Mouse (Mus musculus) layer of hippocampus, postnatal 25 days (tissue): ENCODE data around the gene Lepr. TPM values are rescaled to one million over a fixed set of nuclear protein-coding genes. Genes with fewer than 3 reads are reported as not detected.
"Not testable (repeated sequence)": the region's sequence is repeated elsewhere in the genome, so short reads cannot be mapped to it uniquely, and the experiment has no call there.

Experiments used
- DNase-seq, 2 experiments: peaks; one replicate each; pipeline ENCODE4 v3.0.0; 2022; ENCODE audit warnings: mixed read lengths in 2 of 2, low spot score in 1 of 2; ENCODE audit errors: extremely low spot score in 1 of 2
- total RNA-seq, 2 experiments: library from RNA; stranded (reverse); gene quantifications; 2 replicates each; pipeline ENCODE4 v1.2.3; 2021

Gene Lepr
- total RNA-seq, 2 experiments from 2014 or later = 1.6 to 2.1 TPM

DNA sequence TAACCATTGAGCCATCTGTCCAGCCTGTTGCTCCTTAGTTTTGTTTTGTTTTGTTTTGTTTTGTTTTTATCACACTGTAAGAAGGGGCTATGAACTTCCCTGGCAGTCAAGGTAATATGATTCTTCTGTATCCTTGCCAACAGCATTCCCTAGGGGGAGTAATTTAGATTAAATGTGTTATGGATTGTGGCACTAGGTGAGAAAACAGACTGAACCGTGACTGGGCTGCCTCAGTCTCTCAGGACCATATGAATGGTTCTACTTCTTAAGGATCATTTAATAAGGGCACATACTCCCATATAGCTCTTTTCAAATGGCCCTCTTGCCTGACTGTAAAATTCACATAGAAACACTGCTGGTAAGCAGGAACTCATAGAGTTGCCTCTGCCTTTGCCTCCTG lies 4.6 kb upstream of the Lepr start:
- DNase-seq = no peak

DNA sequence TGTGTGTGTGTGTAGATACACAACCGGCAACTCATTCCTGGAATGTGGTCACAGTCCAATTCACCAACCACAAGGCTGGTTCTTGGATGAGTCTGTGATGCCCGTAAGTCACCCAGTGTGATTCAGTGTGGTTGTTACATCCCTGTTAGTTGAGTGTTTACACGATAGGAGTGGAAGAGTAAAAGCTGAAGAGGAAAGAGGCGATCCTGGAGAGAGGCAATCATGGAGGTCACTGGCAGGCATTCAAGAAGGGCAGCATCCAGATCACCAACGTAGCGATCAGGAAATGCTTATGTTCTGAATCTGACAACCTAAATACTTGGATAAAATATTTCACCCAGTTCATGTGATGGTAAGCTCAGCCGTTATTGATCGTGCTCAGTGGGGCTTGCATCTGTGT lies 1.9 kb upstream of the Lepr start:
- DNase-seq = no peak

DNA sequence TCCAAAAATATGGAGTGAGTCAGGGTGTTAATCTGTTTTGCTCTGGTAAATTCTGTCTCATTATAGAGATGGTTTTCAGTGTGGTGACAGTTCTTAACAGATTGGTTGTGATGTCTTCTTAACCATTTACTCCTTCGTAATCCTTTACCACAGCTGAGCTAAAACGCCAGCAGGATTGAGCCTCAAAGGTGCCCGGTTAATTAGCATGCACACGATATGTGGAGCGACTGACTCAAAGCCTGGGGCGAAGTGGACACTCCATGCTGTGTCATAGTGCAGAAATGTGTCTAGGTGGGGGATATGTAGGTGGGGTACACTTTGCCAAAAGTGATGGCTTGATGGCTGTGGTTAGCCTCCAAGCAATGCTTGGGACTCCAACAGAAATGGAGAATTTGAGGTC lies 1.4 kb upstream of the Lepr start:
- DNase-seq = no peak

DNA sequence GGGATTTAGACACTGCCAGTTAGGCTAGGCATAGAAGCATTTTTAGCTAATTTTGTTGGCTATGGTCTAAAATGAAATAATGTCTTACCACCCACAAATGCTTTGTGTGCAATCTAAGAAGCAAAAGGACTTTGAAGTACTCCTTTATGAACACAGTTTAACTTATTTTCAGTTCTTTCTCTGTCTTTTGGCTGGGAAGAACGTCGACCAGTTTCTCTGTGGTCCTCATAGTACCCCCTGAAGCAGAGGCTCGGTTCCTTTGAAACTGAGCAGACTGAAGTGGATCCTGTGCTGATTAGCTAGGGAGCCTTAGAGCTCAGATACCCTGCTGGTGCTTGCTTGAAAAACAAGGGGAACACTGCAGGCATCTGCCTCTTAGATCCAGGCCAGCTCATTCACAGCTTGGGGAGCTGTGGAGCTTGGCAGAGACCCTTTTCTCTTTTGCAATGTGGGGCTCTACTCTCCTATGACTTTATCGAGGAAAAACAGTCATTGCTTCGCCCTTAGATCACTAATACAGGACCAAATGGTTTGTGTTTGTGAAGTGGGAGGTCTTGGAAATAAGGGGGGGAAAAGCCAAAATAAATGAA lies 1.9 kb downstream of the Lepr start:
- DNase-seq = peak; percentile 7 to 12

DNA sequence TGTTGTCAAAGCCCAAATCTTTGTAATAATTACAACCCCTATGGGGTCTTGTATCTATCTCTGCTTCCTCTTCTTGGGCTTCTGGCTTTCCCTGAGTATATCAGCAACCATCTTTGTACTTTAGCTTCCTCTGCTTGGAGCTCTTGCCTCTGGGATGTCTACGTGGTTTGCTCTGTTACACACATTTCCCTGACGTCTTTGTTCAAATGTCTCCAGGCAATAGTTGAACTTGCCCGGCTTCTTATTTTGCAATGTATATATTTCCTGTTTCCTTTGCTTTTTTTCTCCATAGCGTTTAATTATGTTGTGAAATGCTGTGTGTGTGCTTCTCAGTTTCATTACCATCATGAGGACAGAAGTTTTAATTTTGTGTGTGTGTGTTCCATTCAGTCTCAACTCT lies 4.5 kb downstream of the Lepr start:
- DNase-seq = no peak

DNA sequence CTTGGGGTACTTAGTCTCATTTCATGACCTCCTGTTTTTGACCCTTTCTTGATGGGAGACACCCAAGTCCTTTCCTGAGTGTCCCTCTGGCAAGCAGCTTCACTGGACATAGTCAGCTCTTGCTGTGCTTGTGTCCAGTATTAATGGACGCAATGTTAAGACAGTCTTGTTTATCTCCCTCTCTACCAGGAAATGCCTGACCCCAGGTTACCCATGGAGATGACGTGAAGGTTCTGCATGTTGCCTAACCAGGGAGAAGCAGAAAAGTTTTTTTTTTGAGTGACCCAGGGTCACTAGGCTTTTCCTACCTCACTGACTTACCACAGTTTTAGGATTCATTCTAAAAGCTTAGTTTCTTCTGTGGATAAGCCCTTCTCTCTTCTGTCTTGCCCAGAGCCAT lies 24.8 kb downstream of the Lepr start:
- DNase-seq = no peak

DNA sequence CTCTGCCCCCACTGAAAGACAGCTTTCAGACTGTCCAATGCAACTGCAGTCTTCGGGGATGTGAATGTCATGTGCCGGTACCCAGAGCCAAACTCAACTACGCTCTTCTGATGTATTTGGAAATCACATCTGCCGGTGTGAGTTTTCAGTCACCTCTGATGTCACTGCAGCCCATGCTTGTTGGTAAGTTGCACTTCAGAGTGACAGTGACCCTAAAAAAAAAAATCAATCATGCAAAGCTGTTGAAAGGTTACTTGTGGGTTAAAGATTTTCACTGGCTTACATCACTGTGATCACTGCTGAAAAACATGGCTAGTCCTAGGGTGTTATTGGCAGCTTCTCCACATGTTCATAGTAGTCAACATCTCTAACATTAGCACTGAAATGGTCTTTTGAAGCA lies 28.3 kb downstream of the Lepr start:
- DNase-seq = no peak

DNA sequence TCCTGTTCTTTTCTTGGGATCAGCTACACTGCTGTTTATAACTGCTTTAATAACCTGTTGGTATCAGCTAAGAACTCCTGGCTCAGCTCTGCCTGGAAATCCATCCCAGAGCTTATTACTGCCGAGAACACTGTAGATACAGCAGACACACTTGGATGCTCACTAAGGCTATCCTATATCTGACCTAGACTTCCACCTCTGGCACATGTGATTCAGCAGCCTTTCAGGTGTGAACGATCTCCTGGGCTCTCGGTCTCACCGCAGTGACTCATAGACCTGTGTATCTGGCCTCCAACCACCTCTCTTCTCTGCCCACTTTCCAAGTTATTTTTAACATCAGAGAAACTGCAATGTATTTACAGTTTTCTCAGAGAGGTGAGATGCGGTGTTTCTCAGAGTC lies 43.3 kb downstream of the Lepr start:
- DNase-seq = no peak

DNA sequence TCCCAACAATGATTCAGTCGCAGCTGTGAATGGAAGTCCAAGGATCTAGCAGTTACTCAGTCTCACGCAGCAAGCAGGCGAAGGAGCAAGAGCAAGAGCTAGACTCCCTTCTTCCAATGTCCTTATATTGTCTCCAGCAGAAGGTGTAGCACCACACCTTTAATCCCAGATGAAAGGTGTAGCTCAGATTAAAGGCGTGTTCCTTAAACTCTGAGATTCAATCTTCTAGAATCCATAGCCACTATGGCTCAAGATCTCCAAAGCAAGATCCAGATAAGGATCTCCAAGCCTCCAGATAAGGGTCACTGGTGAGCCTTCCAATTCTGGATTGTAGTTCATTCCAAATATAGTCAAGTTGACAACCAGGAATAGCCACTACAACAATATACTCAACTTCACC lies 126.7 kb downstream of the Lepr start, which contains the start of gene B020004J07Rik:
TSS of gene B020004J07Rik (minus strand) at position 101 of the 400 bp plus-strand sequence.
- DNase-seq = not testable (repeated sequence)

DNA sequence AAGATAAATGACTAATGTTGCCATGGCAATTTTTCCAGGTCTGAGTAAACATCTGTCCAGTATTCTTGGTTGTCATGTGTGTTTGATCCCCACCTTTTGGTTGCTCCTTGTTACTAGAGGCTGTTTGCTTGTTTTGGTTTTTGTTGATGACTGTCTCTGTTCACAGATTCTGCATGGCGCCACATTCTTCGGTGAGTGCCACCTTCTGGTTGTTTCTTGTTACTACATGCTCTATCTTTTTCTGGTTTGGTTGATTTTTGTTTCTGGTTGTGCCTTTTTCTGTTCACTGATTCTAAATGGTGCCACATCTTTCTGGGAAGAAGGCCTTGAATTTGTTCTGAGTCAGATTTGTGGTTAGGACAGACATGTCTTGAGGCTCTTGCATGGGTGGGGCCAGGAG lies 133.7 kb downstream of the Lepr start:
- no peak for DNase-seq

DNA sequence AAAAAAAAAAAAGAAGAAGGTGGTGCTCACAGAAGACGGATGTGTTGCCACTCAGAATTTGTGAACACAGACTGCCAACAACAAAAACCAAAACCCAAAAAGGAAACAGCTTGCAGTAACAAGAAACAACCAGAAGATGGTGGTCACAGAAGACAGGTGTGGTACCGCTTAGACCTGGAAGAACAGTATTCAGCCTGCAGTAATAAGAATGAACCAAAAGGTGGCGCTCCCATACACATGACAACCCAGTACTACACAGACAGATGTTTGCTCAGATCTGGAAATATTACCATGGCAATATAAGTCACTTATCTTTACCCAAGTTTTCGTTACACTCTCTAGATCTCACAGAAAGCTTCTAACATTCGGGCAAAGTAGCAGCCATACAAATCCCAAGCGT lies 143.7 kb downstream of the Lepr start:
- DNase-seq = peak in 1 of 2 experiments; percentile 5

DNA sequence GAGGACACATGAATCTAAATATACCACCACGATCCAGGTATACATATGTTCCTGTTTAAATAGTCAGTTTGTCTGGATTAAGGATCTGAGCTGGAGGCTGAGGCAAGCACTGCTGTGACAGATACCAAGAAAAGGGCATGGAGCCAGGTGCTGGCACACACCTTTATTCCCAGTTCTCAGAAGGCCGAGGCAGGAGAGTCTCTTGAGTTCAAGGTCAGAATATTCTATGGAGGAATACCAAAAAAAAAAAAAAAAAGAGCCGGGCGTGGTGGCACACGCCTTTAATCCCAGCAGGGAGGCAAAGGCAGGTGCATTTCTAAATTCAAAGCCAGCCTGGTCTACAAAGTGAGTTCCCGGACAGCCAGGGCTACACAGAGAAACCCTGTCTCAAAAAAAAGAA lies 145.1 kb downstream of the Lepr start:
- no peak for DNase-seq

Other genes with a start within 250 kb of the Lepr start
- gene Dnajc6, start 220.8 kb upstream of the Lepr start, total RNA-seq = 100 to 1,000 TPM; 317 to 331 TPM
- 10 to 100 TPM; 29.7 to 33.7 TPM for gene Leprot, start 69.7 kb upstream of the Lepr start, total RNA-seq
- gene B020004J07Rik, start 126.6 kb downstream of the Lepr start, total RNA-seq = not detected
- gene C130073F10Rik, start 176.4 kb downstream of the Lepr start, total RNA-seq = not detected
- not detected for gene Gm12800, start 191.7 kb downstream of the Lepr start, total RNA-seq
- not detected for gene Gm12794, start 223.0 kb downstream of the Lepr start, total RNA-seq